Mouse (Mus musculus) kidney, postnatal 14 days (tissue): ENCODE measurements around the gene Crat.

Source experiments
- DNase-seq: peaks from one replicate; pipeline ENCODE4 v3.0.0; 2022; ENCODE audit warnings: mixed read lengths

The Crat gene

DNA sequence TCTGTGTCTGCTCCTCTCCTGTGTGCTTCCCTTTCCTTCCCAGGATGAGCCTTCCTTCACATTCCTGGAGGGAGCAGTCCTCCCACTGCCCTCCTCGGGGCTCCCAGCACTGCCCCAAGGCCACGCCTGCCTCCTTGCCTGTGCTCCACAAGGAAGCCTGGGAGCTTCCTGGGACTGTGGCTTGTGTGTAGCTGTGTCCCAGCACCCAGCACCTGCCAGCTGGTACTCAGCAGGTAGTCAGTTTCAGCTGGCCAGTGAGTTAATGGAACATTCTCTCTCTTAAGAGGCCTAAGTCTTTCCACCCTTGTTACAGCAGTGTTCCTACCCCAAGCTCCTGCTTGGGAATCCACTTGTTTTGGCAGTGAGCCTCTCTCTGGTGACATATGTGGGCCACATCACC lies 12.8 kb downstream of the Crat start:
- no peak for DNase-seq

DNA sequence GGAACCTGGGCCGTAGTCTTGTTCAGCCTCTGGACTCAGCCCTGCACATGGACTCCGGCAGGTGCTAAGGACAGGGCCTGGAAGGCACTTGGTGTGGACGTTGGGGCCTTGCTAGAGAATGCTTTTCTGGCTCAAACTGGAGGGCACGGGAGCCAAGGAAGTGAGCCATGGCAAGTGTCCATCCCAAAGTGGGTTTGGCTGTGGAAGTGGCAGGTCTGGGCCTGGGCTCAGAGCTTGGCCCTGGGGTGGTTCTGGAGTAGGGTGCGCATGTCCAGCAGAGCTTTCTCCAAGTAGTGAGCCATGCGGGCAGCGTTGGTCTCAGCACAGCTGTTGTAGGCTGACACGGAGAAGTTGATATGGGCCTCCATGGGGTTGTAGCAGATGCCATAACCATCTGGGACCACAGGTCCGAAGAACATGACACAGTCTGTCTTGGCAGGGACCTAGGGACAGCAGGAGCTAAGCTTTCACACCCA lies 13.2 kb downstream of the Crat start:
- no peak for DNase-seq

DNA sequence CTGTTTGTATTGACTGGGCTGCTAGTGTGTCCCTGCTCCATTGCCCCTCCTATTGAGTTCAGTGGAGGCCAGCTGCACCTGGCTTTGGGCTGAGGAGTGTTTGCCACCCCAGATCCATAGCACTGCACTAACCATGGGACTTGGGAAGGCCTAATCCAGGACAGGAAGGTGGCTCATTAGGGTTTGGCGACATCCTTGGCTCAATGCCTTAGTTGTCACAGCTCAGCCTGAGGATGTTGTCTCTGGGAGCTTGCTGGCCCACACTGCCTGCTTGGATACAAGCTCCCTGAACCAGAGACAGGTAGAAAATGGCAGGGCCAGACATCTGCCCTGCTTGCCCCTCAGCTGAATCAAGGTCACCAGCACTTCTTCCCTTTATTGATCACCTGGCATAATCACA lies 14.0 kb downstream of the Crat start:
- no peak for DNase-seq

DNA sequence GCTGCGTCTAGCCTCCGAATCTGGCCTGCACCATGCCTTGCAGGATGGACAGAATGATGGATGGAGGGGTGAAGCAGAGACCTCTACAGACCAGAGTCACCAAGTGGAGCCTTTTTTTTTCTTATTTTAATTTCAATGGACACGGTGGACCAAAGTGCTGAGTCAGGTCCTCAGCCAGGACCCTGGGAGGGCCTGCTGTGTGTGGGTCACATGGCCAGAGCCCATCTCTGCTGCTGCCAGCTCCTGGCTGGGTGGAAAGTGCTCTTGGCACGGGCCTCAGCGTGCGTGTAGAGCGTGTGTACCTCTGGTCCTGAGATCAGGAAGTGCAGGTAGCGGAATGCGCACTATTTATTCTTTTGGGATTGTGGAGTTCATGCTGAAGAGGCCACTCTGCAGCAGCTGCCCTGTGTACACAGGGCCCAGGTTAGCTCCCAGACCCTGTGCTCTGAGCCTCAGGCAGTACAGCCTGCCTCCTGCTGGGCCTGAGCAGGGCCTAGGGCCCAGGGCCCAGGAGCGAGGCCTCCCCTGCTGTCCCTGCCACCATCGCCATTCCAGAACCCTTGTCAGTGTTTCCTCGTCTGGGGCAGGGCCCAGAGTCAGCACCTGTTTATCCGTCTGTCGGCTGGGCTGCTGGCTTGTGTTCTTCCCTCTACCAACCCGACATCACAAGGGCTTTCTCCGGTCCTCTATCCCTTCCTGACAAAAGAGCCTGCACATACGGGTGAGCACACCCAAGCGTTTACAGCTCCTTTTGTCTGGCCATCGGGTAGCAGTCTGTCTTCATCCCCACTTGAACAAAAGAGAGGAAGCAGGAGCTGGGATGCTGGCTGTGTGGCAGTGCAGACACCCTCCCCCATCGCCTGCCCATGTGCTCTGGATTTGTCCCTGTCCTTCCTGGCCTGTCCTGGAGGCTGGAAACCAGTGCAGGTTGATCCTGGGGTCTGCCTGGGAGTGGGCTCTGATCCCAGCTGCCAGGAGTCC lies 16.1 kb downstream of the Crat start:
- no peak for DNase-seq

DNA sequence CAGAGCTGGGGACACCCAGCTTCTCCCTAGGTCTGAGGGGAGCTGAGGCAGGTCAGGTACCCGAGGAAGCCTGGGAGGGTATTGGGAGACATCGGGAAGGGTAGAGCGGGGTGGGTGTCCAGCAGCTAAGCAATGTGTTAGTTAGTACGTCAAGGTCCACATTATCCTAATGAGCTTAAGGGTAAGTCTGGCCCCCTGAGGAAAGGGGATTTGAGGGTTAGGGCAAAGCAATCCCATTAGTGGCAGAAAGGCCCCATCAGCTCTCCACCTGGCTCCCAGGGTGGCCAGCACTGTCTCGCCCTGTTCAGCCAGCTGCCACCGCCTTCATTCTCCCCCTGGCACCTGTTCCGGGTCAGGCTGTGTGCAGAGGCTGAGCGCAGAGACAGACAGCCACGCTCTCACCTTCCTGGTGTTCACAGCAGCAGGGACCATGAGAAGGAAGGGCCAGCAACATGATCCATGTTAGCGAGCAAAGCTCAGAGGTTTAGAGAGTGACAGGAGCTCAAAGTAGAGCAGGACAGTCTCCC lies 17.6 kb downstream of the Crat start:
- DNase-seq = no peak

DNA sequence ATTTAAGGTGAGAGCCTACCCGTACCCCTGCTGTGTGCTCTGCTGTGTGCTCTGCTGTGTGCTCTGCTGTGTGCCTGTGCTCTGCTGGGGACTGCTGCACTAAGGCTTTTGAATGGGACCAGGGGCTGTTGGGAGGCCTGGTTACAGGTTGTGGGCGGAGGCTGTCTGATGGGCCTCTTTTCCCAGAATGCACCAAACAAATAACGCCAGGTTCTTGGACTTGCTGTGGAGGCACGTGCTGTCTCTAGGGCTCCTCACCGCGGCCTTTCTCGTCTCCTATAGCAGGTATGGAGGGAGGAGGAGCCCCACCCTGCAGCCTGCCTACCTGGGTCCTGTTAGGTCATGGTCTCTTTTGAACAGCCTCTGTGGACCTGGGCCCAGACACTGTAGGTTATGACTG lies 19.4 kb downstream of the Crat start:
- DNase-seq = no peak

DNA sequence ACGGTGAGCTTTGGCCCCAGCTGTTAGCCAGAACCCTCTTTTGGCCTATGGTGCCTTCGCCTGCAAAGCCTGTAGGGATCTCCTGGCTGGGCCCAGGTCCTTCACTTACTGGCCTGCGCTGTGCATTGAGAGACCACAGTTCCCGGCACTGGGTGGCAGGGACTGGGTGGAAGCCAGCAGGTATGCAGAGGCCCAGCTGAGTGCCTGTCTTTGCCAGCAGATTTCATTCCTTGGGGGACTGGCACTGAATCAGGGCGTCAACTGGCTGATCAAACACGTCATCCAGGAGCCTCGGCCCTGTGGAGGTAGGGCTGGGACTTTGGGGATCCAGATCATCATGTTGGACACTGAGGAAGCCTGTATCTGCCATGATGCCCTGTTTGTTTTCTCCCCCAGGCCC lies 19.9 kb downstream of the Crat start:
- DNase-seq = no peak

DNA sequence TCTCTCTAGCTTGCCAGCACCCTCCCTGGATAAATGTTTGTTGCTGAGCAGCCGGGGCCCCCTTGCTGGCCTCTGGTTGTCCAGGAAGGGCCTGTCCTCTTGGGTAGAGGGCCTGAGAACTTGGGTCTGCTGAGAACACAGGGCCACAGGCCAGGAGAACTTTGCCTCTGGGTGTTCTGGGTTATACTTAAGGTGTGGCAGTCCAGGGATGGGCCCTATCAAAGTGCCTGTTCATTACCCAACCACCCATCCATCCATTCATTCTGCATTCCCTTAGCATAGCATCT lies 22.3 kb downstream of the Crat start:
- DNase-seq = no peak

DNA sequence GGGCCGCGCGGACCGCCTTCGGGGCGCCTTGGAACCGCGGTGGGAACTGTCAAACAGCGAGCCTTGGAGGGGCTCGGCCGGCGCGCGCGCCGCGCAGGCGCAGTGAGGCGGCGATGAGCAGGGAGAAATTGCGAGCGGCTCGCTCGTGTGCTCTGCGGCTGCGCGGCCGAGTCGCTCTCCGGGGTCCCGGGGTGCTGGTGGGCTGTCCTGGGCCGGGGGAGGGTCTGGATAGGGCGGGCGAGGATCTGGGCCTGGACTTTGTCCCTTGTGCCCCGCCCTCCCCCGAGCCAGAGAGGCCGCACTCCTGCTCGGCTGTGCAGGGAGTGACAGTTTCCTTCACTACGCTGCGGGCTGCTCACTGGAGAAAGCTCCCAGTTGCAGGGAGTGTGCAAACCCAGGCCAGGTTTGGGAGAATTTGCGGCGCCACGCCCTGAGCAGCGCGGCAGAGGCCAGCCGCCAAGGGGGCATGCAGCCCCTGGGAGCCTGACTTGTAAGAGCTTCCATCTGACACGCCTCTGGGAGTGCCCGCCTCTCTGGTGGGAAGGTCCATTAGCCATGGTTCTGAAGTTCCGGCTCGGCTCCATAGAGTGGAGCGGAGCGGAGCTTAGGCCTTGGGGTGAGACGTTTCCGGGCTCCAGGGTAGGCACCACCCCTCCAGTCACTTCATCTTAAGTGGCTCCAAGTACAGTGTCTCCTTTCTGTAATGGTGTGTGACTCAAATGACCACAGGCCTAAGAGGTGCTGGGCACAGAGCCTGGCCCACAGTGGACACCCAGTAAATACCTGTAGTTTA lies 22.8 kb downstream of the Crat start:
- DNase-seq = peak; percentile 89

DNA sequence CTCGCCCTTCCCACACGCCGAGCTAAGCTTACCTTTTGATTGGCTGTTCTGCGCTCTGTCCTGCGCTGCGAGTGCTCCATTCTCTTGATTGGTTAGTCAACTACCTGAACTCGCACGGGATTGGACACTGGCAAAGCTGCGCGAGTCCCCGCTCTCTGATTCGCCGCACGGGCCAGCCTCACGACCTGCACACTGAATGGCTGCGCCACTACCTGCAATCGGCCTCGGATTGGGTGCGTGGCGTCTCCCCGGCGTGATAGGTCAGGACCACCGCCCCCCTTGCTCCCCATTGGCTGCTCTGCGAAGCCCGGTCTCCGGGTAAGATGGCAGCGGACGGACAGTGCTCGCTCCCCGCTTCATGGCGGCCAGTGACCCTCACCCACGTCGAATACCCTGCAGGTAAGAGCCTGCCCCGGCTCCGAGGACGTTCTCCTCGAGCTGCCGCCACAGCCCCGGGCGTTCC lies 23.5 kb downstream of the Crat start, which contains the start of gene Dolpp1:
Gene Dolpp1 (plus strand): TSS at position 141 of the 463 bp plus-strand sequence.
- peak; percentile 98 for DNase-seq

DNA sequence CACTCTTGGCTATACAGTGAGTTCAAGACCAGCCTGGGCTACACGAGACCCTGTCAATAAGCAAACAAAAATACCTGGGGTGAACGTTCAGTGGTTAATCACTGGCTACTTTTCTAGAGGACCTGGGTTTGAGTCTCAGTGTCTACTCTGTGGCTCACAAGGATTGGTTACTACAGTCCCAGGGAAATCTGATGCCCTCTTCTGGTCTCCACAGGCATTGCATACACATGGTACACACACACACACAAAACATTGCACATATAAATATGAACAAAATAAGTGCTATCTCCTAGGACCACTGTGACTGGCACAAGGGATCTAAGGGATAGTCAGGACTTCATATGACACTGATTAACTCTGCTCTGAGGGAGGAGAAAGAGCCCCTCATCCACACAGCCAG lies 26.6 kb downstream of the Crat start:
- DNase-seq = no peak

DNA sequence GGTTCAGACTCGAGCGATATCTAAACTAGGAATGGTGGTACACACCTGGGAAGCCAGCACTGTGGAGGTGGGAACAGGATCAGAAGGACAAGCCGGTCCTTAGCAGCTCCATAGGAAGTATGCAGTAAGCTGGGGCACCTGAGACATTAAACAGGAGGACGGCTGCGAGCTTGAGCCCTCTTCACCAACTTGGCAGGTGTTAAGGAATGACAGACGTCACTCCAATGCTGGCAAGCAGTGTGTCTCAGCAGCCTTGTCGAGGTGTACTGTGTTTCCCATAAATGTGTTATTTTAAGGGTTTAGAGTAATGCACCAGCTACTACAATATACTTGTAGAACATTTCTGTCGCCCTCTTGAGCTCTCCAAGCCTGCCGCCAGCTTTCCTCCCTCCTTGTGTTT lies 28.7 kb downstream of the Crat start:
- DNase-seq = no peak

DNA sequence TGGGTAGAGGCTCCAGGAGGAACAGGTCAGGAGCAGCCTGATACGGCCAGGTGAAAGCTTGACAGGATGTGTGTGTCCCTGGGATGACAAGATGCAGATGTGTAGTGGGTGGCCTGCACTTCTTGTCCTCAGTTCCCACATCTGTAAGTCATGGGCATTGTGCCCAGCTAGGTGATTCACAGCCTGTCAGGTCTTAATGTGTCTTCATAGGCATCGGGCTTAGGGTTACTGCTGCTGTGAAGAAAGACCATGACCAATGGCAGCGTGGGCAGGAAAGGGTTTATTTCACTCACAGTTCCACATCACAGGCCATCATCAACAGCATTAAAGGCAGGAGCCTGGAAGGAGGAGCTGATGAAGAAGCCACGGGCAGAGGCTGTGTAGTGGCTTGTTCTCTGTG lies 30.0 kb downstream of the Crat start:
- no peak for DNase-seq

DNA sequence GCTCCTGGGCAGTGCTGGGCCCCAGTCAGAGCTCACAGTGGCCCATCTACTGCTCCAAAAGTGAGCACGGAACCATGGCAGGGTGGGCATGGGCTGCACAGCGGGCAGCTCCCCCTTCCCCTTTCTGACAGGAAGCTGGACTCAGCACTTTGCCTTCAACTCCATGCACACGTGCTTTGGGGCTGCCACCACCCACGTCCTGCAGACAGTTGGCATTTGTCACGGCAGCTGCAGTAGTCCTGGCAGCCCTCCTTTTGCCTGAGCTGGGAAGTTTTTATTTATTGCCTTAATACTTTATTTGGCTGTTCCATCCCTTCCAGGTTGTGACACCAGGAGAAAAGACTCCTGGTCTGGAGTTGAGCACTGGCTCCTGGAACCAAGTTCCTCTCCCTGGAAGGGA lies 30.8 kb downstream of the Crat start:
- DNase-seq = no peak

DNA sequence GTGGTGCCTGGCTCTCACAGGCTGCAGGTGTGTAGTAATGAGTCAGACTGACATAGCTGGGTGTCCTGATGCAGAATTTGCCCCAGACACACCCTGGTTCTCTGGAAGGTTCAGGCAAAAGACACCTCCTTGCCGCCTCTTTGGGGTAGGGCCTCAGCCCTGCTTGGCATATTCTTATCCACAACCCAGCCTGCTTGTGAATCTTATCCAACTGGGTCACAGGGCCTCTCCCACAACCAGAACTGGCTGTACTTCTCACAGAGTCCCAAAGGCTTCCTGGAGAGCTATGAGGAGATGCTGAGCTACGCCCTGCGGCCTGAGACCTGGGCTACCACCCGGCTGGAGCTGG lies 34.3 kb downstream of the Crat start:
- DNase-seq = no peak

DNA sequence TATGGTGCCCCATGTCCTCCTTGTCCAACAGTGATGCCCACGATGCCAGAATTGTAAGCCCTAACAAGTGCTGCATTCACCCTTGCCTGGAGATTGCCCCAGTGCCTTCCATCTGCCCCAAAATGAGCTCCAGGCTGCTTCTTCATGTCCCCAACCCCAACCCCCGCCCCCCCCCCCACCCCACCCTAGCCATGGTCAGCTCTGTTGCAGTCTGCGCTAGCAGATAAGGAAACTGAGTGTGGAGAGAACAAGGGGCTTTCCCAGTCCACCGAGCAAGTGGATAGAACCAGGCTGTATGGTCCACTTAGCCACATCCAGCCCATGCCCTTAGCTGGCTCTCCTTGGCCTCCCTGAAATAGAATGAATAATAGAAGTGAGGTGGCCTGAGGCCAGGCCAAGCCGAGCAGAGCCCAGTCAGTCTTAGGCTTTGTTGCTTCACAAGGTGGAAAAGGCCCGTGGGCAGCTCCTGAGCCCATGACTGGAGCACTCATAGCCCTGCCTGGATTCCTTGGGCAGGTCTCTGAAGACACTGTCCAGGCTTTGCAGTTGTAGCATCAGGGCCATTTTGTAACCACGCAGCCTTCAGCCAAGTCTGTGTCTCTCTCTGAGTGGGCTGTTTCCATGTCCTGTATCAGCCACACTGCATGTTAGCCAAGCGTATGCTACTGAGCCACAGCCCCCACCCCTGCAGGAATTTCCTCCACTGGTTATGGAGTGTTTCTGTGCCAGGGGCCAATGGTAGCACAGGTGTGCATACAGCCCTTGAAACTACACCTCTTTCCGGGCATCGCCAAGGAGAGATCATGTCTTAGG lies 34.8 kb downstream of the Crat start:
- DNase-seq = no peak

DNA sequence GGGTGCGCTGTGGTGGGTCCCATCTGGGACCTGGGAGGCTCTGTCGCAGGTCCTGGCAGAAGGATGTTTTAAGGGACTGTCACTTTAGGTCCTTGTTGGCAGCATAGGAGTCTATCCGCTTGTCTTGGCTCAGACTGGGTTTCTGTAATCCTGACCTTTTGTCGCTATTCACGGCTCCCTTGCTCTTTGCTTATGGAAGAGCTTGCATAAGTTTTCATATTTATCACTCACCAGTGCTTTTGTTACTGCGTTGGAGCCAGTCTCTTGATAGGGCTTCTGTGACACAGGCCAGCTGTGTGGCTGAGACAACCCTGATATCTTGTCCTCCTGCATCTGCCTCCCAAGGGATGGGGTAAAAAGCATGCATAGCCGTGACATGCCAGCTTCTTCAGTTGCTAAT lies 36.3 kb downstream of the Crat start:
- no peak for DNase-seq

DNA sequence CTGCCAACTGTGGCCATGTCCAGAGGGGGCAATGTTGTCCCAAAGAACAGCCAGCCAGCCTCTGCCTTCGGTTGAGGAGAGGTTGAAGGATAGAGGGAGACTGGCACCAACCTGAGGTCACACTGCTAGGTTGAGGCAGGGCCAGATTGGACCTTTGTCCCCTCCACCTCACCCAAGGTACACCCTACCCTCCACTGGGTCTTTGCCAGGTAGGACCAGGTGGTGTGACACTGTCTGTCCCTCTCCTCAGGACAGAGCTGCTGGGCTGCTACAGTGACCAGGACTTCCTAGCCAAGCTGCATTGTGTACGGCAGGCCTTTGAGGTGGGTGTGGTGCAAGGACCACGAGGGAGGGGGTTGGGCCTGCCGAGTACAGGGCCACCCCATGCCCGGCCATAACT lies 37.9 kb downstream of the Crat start:
- DNase-seq = no peak

DNA sequence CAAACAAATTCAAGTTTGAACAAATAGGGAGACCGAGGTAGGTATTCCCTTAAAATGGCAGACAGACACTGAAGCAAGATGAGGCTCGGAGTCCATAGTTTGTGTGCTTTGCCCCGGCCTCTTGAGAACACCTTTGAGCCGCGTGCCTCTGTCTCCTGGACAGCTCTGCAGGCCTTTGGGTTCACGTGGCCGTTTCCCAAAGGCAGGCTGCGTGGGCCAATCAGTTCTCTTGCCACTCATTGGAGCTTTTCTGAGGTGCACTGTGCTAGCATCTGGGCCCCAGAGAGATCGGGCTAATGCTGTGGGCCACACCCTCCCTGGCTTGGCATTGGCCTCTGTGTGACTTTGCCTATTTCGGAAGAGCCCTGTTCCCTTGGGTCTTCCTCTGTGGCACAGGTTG lies 39.7 kb downstream of the Crat start:
- DNase-seq = no peak

DNA sequence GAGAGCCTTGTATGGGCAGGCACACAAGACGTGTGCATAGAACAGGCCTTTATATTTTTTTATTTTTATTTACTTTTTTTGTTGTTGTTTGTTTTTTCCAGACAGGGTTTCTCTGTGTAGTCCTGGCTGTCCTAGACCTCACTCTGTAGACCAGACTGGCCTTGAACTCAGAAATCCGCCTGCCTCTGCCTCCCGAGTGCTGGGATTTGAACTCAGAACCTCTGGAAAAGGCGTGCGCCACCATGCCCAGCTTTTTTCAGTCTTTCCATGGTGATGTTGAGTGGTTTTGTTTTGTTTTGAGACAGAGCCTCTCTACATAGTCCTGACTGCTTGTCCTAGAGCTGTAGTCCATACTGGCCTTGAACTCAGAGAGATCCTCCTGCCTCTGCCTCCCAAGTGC lies 42.9 kb downstream of the Crat start:
- DNase-seq = peak; percentile 45

DNA sequence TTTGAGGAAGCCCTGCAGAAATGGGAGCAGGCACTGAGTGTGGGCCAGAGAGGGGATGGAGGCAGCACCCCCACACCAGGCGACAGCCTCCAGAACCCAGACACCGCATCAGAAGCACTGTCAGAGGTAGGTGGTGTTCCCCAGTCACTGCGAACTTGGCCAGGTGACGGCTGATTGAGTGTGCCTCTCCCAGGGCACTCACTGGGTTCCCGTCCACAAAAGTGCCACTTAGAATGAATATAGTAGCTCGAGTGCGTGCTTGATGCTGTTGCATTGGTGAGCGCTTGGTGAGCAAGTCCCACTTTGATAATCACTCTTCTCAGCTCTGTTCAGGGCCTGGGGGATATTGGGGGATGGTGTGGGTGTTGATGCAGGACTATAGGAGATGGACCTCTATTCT lies 44.1 kb downstream of the Crat start:
- DNase-seq = no peak

DNA sequence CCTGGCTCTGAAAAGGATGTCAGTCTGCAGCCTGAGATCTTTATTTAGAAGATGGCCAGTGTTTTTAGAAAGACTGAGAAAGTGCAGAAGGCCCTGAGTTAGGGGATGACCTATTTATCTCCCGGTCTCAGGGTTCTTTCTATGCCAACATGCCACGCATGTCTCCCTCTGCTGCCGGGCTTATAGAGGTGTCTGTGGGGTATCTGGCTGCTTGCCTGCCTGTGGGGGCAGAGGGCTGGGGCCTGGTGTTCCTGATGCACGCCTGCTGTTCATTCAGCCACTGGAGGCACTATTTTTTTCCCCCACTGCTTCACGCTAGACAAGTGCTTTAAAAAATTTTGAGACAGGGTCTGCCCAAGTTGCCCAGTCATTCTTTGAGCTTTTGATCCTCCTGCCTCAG lies 49.4 kb downstream of the Crat start:
- DNase-seq = peak; percentile 49
